Mouse (Mus musculus): ENCODE data around the gene Lonp1.
"Not testable (repeated sequence)": the region's sequence is repeated elsewhere in the genome, so short reads cannot be mapped to it uniquely, and the experiment has no call there.

Gene Lonp1

DNA sequence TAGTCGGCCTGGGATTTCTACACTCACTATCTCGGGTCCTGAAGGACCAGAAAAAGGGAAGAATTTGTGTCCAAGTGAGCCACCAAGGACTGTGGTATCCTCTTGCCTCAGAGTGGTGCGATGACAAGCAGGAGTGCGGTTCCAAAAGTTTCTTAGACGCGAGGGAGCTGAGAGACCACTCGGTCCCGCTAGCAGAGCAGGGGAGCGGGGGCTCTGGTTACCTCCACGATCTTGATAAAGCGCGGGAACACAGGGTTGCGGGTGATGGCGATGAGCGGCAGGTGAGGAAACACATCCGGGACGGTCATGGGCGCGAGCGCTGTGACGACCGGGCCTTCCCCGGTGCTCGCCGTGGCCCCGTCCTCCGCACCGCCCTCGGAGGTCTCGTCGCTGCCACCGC is 427 bp downstream of the Lonp1 start:
- in situ Hi-C loops (cut with MboI, MseI) = loop anchor here (5.0 kb wide), 2 partner anchors 41 to 96 kb away; no protein-coding TSS in a partner anchor

DNA sequence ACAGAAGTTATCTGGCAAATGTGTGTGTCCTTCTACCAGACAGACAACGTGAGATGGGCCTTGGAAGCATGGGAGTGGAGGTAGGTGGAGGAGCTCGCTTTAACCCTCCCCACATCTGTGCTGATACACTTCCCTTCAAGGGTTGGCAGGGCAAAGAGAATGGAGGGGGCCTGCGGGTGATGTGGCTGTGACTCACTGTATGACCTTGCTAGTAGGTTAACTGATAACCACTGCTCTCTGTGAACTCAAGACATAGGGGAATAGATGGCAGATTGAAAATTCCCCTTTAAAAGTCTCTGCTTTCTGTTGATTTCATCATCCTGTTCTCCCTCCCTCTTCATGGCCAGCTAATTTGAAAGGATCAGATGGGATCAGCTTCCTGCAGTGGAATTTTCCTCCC is 1.2 kb downstream of the Lonp1 start:
- in situ Hi-C loops (cut with MboI, MseI) = loop anchor here (5.0 kb wide), 2 partner anchors 42 to 97 kb away; no protein-coding TSS in a partner anchor

DNA sequence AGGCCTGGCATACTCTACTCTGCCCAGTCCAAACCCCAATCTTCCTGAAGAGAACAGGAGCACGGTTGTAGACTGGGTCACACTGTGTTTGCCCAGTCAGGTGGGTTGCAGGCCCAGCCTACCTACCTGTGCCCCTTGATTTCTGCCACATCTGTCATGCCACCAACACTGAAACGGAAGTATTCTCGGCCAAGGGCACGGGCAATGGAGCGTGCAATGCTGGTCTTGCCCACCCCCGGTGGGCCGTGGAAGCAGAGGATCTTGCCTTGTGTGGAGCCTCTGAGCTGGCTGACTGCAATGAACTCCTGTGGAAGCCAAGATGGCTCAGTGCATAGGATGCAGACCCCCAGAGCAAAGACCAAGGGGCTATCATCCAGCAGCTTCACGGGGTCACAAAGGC is 9.1 kb downstream of the Lonp1 start:
- in situ Hi-C loops (cut with MboI, MseI) = loop anchor here in 1 of 2 experiments (5.0 kb wide), 1 partner anchor 50 kb away; no protein-coding TSS in a partner anchor

DNA sequence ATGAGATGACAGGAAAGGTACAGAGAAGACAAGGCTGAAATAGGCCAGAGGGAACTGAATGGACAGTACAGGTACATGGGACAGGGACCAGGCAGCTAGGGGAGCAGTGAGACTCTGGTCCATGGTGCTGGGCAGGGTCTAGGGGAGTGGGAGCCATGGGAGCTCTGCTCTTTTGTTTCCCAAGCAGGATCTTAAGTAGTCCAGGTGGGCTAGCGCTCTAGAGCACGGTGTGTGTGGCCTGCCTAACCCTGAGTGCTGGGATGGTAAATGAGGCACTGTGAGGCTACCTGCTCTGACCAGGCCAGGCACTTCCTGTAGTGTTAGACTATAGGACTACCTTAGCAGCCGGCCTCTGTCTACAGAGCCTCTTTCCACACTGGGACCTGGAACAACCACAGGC is 10.0 kb downstream of the Lonp1 start:
- in situ Hi-C loops (cut with MboI, MseI) = loop anchor here in 1 of 2 experiments (5.0 kb wide), 1 partner anchor 51 kb away; no protein-coding TSS in a partner anchor

DNA sequence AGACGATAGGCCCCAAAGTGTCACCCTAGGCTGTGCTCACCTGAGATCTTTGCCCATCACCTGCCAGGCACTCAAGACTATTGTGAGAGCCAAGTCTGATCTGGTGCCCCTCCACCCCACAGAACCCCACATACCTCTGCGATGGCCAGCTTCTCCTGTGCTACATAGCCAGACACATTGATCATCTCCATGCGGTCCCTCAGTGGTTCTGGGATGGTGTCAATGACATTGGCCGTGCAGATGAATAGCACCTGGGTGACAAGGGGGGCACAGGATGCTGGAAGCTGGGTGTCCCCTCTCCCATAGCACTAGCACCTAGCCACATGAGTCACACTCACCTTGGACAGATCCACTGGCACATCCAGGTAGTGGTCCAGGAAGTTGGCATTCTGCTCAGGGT is 10.9 kb downstream of the Lonp1 start:
- in situ Hi-C loops (cut with MboI, MseI) = loop anchor here in 1 of 2 experiments (5.0 kb wide), 1 partner anchor 52 kb away; no protein-coding TSS in a partner anchor

DNA sequence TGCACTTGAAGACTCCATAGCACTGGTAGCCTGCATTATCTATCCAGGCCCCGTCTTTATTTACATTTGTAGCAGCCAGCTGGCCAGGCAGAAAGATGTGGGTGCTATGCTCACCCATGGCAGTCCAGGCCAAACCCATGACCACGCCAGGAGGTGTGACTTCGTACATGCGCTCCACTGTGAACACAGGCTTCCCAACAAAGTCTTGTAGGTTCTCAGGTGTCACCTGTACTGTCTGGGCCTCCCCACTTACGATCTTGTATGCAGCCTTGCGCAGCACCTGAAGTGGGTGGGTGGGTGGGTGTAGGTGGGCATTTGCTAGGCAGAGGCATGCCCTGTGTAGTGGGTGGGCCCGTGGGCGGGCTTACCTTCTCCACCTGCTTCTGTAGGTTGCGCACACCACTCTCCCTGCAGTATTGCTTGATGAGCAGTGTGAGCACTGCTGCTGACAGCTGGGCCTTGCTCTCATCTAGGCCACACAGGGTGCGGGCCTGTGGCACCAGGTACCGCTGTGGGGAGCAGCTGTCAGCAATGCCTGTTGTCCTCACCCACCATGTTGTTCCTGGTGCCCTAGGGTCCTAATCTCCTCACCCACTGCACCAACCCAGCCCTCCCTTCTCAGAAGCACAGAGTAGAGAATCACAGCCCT is 11.4 kb downstream of the Lonp1 start:
- in situ Hi-C loops (cut with MboI, MseI) = loop anchor here in 1 of 2 experiments (5.0 kb wide), 1 partner anchor 52 kb away; no protein-coding TSS in a partner anchor

DNA sequence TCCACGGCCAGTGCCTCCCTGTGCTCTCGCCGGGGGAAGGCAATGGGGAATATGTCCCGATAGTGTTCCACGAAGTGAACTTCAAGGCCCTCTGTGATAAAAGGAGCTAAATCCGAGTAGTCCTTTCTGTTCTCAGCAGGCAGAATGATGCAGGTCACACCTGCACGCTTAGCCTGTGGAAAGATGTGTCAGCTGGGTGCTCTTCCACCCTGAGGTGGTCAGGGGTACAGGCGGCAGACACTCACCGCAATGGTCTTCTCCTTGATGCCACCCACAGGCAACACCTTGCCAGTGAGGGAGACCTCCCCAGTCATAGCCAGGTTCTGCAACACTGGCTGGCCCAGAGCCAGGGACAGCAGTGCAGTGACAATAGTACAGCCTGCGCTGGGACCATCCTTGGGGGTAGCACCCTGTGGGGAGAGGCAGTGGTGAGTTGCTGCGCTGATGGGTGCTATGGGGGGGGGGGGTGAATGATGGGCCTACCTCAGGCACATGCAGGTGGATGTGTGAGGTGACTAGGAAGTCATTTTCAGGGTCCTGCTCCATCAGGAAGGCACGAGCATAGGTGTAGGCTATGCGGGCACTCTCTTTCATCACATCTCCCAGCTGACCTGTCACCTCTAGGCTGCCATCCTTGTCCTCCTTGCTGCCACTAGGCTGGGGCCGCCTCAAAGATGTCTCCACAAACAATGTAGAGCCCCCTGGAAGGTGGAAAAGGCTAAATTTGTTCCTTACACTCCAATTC is 12.1 kb downstream of the Lonp1 start:
- in situ Hi-C loops (cut with MboI, MseI) = loop anchor here in 1 of 2 experiments (5.0 kb wide), 1 partner anchor 53 kb away; no protein-coding TSS in a partner anchor

DNA sequence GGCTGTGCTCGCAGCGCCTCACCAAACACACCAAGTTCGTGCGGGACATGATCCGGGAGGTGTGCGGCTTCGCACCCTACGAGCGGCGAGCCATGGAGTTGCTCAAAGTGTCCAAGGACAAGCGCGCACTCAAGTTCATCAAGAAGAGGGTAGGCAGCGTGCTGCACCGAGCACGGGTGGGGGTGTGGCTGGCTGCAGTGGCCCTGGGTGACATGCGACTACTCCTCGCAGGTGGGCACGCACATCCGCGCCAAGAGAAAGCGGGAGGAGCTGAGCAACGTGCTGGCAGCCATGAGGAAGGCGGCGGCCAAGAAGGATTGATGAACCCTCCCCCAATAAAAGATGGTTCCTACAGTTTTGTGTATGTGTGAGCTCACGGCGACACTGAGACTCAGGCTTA is 12.8 kb downstream of the Lonp1 start:
- in situ Hi-C loops (cut with MboI, MseI) = not testable (repeated sequence)

DNA sequence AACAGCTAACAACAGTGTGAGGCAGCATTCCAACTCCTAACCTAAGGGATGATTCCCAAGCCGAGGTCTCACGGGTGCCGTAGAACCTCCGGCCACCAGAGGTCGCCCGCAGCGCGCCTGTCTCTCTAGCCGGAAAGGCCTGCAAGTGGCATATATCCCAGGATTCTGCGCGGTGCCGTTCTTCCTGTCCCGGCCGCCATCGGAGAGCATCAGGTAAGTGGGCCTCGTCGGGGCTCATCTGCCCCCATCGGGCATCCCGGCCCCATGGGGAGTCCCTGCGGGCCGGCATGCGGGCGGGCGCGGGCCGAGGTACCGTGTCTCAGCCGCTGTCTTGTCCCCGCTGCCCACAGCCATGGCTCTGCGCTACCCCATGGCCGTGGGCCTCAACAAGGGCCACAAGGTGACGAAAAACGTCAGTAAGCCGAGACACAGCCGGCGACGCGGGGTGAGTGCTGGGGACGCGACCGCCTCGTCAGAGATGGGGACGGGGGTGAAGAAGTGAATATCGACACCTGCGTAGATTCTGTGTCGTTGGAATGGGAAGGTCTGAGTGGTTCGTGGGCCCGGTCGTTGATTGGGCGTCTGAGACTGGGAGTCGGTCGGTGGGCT is 13.3 kb downstream of the Lonp1 start, which contains the start of gene Rpl36:
Gene Rpl36 (plus strand): TSS at position 181 of the 609 bp plus-strand sequence.
- in situ Hi-C loops (cut with MboI, MseI) = no loop called here

DNA sequence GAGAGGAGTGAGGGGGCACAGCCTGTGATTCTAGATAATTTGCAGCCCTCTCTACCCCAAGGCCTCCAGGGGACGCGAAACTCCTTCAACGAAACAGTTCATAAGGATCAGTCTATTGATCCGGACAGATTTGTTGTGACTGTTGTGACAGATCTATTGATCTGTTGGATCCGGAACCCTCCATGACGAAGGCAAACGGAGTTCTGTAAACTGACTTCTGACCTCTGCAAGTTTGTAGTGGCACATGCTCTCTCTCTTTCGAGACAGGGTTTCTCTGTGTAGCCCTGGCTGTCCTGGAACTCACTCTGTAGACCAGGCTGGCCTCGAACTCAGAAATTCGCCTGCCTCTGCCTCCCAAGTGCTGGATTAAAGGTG is 14.1 kb downstream of the Lonp1 start:
- in situ Hi-C loops (cut with MboI, MseI) = not testable (repeated sequence)

DNA sequence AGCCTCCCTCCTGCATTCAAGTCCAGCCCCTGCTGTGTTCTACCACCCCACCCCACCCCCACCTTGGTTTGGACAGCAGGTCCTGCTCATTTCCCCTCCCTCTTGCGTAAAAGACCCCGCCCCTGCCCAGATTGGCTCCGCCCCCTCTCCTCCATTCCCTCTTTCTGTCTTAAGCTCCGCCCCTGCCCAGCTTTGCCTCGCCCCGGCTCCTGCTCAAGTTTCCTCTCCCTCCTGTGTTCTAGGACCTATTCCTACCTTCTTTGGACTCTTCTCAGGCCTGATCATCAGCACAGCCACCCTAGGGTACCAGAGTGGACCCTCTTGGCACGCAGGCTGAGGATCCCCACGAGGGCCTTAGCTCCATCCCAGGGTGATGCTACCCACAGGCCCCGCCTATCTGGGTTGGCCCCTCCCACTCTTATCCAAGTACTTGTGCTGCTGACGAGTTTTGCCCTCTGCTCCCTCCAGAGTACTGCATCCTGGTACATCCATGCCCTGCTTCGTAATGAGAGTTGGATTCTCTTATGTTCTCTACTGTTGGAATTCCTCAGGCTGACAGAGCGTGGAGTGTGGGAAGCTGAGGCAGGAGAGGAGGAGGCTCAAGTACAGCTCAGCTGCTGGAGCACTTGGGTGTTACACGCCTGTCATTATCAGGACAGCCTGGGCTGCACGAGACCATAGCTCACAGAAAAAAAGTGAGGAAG is 14.7 kb downstream of the Lonp1 start:
- in situ Hi-C loops (cut with MboI, MseI) = no loop called here

DNA sequence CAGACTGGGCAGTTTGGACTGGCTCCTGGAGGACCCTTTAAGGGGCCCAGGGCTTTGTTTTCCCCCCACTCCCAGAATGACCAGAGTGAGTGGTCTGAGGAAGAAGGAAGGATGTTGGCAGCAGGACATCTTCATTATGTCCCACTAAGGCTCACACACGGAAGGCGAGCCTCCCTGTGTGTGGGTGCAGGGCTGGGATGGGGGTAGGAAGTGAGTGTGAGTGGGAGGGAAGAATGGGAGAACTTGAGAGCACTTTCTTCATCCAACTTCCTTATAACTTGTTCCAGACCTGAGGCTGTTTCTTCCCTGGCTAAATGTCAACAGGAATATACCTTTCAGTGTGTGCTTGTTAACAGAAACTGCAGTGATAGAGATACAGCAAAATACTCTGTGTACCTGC is 15.4 kb downstream of the Lonp1 start:
- in situ Hi-C loops (cut with MboI, MseI) = no loop called here

DNA sequence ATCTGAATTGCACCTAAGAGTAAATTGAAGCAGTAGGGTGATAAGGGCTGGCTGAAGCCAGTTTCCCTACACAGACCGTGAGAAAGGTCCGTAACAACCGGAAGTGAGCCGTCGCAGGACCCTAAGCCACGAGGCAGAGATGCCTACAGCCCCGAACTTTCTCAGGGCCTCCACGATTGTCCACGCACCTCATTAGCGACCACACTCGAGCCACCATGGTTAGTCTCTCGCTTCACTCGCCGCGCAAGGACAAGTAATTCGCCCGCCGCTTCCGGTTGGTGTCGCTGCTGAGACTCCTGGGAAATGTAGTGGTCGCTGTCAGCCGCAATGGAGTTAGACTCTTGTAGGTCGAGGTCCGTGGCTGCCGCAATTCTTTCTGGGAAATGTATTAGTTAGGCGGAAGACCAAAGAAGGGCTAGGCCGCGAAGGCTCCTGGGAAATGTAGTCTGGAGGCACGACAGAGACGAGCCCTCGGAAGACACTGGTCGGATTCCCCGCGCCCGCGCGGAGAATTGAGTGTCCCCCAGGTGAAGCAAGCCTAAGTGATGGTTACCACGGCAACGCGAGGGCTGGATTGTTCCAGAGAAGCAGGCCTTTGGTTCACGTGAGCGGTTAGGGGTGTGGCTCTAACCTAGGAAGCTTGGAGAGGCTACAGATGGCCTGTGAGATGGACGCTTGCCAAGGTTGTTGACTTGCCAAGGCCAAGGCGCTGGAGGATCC is 17.1 kb downstream of the Lonp1 start, which contains the start of gene 2410015M20Rik:
Gene 2410015M20Rik (minus strand): TSS at position 320 of the 720 bp plus-strand sequence.
- in situ Hi-C loops (cut with MboI, MseI) = no loop called here

DNA sequence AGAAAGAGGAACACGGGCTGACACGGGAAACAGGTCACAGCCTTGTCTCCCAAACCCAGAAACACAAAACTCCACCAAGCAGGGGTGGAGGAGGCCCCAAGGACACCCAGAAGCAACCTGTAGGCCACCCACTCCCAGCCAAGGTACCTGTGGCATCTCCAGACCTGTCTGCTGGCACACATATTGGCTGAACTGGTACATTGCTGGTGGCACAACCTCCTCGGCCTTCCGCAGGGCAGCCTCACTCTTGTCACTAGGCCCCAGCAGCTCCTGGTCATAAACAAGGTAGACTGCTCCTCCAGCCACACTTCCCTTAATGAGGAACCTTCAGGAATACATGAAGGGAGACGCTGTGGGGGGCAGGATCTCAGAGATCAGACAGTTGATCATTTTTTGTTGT is 18.0 kb downstream of the Lonp1 start:
- in situ Hi-C loops (cut with MboI, MseI) = no loop called here

DNA sequence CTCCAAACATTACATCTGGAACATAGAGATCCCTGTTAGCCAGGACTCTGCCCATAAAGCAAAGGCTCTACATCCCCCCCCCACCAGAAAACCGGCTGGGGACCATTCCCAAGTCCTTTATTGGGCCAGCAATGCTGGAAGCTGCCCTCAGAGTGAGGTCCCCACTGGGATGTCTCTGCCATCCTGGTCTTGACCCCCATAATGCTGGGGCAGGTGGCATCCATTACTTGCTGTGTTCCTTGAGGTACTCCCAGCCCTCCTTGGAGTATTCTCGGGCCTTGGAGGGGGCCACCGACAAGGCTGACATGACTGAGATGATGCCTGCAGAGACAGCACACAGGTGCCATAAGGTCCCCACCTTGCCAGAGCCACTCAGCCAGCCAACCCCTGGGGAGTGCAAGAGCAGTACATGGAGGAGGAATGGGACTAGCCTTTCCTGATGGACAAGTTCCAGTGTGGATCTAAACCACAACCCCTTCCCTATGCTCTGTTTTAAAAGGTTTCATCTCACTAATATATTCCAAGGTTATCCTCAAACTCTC is 19.1 kb downstream of the Lonp1 start:
- in situ Hi-C loops (cut with MboI, MseI) = no loop called here

DNA sequence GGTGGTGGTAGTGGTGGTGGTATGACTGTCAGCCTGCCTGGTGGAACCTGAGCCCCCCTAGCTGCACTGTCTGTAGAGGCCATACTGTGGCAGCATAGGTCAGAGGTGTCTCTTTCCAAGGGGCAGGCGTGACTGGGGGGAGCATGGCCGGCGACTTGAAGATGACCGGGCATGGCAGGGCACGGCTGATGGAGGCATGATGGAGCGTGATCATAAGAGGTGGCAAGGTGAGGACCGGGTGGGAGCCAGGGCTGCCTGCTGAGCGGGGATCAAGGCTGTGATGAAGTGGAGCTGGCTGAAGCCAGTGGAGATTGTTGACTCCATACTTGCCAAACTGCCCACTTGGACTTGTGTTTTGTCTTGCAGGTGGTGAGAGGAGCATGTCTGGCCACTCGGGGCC is 21.3 kb downstream of the Lonp1 start:
- in situ Hi-C loops (cut with MboI, MseI) = no loop called here

DNA sequence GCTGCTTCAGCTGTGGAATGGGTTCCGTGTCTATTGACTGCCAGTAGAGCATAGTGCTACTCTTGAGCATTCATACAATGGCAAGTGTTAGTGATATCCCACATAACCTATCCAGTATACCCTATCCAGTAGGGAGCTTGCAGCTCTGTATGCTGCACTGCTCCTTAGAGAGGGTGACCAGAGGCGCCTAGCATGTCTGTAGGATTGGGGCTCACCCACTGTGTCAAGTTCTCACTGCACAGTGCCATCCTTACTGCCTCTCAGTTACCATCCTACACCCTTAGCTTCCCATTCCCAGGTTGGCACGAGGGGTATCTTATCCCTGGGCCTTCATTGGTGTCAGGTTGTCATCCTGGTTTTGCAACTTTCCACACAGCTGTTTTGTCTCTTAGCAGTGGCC is 22.3 kb downstream of the Lonp1 start:
- in situ Hi-C loops (cut with MboI, MseI) = no loop called here

DNA sequence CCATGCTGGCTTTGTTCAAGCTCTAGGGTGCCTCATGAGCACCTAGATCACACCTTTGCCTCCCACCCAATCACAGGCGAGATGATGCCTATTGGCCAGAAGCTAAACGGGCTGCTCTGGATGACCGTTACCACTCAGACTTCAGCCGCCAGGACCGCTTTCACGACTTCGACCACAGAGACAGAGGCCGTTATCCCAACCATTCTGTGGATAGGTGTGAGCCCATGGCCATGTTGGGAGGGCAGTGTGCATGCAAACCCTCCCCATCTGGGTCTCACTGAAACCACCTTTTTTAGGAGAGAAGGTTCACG is 22.7 kb downstream of the Lonp1 start:
- in situ Hi-C loops (cut with MboI, MseI) = no loop called here

DNA sequence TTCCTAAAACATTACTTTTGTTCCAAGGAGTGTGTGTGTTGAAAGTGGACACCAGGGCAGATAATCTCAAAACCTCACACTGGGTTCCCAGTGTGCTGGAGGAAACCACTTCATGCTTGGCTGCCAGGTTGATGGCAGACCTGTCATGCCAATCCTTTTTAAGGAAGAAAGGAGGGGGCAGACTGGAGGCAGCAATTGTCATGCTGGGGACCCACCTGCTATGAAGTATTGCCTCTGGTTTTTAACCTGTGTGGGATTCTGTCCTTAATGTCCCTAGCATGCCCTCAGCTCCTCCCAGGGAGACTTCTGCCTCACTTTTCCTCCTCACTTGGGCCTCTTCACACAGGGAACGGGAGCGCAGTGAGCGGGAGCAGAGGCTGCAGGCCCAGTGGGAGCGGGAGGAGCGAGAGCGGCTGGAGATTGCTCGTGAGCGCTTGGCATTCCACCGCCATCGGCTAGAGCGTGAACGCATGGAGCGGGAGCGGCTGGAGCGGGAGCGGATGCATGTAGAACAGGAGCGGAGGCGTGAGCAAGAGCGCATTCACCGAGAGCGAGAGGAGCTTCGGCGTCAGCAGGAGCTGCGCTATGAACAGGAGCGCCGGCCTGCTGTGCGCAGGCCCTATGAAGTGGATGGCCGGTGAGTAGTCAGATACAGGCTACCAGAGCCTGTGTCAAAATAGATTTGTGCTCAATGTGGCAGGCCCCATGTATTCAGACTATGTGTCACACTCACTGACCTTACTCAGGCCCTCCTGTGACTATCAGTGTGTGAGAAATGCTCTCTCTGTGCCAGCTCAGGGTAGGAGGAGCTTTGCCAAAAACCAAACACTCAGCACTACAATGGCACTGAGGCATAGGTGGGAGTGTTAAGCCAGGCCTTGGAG is 23.3 kb downstream of the Lonp1 start:
- in situ Hi-C loops (cut with MboI, MseI) = no loop called here

Data from T-helper 17 cell (primary cell).